Mouse (Mus musculus) forelimb bud, embryonic 11.5 days (tissue): Measurements from ENCODE around the gene Dhrs7.

Experiments used
- DNase-seq: peaks from one replicate; pipeline ENCODE4 v3.0.0-alpha.2; 2012; ENCODE audit warnings: low read depth, low spot score

Dhrs7 gene

GRCm38 (mm10) chr12:72655775-72656174, 8.9 kb downstream of the Dhrs7 start:
- no peak for DNase-seq

- peak; percentile 62 for DNase-seq
Measured at GRCm38 (mm10) chr12:72654698-72655097, 10.0 kb downstream of the Dhrs7 start.

DNA sequence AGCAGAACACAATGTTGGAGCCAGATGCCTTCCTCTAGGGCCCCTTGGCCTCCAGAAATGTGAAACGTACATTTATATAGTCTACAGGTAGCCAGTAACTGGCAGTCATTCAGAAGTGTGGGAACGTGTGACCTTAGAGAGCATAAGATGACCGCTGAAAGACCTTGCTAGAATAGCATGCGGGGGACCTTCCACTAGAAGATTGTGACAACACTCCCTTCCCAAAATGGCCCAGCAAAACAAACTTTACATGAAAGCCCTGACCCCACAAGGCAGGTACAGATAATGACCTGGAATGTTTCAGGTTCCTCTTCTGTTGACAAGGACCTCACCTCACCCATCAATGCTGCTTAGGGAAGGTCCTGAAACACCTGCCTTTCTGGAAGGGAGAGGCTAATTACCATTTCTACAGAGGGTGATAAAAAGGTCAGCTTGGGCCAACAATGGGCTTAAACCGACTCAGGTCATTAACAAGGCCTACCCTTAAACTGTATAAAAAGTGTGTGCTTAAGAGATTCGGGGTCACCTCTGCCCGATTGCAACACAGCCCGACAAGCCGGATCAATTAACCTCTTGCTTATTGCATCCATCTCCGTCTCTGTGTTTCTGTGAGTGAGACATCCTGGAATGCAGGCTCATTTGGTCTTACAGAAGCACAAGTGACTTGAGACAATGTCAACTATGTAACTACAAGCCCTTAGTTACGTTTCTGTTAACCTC, 14.9 kb downstream of the Dhrs7 start, which contains the start of gene Gm4756:
Gene Gm4756, minus strand, starts transcription at position 51 of the 720 bp plus-strand sequence.
- no peak for DNase-seq

DNA sequence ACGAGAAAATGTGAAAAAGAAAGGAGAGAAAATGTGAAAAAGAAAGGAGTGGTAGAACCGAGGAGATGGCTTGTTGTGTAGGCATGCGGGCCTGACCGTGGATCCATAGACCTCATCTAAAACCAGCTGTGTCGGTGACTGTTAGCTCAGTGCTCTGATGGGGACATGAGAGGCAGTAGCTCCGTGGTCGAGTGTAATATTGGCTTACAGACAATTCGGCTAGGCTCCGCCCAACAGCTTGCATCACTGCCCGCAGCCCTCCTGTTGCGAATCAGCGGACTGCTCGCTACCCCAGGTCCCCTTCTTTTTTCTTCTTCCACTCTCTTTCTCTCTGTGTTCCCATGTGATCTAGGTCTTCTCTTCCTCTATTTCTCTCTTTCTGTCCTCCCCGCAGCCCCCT, 15.8 kb downstream of the Dhrs7 start:
- DNase-seq = no peak

- no peak for DNase-seq
Measured at GRCm38 (mm10) chr12:72638025-72638424, 26.7 kb downstream of the Dhrs7 start.

DNA sequence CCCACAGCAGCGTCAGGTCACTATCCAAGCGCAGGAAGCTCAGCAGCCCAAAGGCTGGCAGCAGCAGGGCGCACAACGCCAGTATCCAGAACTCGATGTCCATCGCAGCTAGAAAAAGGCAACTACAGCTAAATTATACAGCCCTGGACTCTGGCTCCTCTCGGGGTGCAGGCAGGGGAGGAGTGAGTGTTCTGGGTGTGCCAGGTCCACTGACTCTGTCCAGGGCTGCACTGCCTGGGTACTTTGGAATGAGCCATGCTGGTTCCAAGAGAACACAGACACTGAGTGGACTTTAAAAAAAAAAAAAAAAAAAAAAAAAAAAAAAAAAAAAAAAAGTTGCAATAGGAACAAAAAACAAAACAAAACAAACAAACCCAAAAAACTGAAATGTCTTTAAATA, 36.0 kb downstream of the Dhrs7 start:
- no peak for DNase-seq

- no peak for DNase-seq
Measured at GRCm38 (mm10) chr12:72622853-72623496, 41.7 kb downstream of the Dhrs7 start.

DNA sequence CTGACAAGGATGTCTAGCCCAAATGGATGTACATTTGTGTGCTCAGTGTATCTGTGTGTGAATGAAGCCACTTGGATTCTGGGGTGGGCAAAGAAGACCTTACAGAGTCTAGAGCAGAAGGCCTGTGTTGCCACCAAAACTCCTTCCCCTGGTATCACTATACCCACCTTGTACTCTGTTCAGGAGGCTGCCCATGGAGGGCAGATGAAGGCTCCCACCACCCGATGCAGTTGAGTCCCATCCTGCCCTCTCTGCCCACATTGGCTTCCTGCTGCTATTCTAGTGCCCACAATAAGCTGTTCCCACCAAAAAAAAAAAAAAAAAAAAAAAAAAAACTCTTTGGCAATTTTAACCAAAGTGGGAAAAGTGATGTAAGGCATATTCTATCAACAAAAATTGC, 43.3 kb downstream of the Dhrs7 start:
- DNase-seq = no peak

GRCm38 (mm10) chr12:72620856-72621255, 43.9 kb downstream of the Dhrs7 start:
- no peak for DNase-seq

- no peak for DNase-seq
Measured at GRCm38 (mm10) chr12:72612053-72612452, 52.7 kb downstream of the Dhrs7 start.
